Mouse (Mus musculus) lung, postnatal 0 days (tissue): ENCODE results near the gene Cacna1g. TPM values are rescaled to one million over a fixed set of nuclear protein-coding genes. Genes with fewer than 3 reads are reported as not detected.

ENCODE experiments used
- ATAC-seq: fragments of 200-750 bp; cut with Nextera tagmentation; 2 replicates; pipeline ENCODE4 v1.8.0; 2017; ENCODE audit warnings: moderate library complexity
- DNase-seq: peaks from one replicate; pipeline ENCODE4 v3.0.0-alpha.2; 2016; ENCODE audit warnings: low spot score
- H3K27ac ChIP-seq: fragments of 300-500 bp; sonication (generic); 2 replicates; pipeline ENCODE4 v1.5.1; 2014; ENCODE audit warnings: antibody characterized with exemption, mild to moderate bottlenecking, low read length, mixed read lengths
- H3K27me3 ChIP-seq: fragments of 300-500 bp; sonication (generic); replicated peaks from 2 replicates; pipeline ENCODE4 v1.6.1; 2014; ENCODE audit warnings: low read length, mixed read lengths; ENCODE audit not compliant: insufficient read depth
- H3K36me3 ChIP-seq: fragments of 300-500 bp; sonication (generic); 2 replicates; pipeline ENCODE4 v1.6.1; 2014; ENCODE audit warnings: low read length, mixed read lengths; ENCODE audit not compliant: insufficient read depth
- H3K4me1 ChIP-seq: fragments of 300-500 bp; sonication (generic); 2 replicates; pipeline ENCODE4 v1.6.1; 2014; ENCODE audit warnings: antibody characterized with exemption, low read depth, low read length, mixed read lengths; ENCODE audit not compliant: insufficient read depth
- H3K4me2 ChIP-seq: fragments of 300-500 bp; sonication (generic); replicated peaks from 2 replicates; pipeline ENCODE4 v1.6.1; 2014; ENCODE audit warnings: low read depth, mild to moderate bottlenecking, low read length, moderate library complexity, mixed read lengths
- H3K4me3 ChIP-seq: fragments of 300-500 bp; sonication (generic); 2 replicates; pipeline ENCODE4 v1.5.1; 2014; ENCODE audit warnings: low read depth, low read length
- H3K9ac ChIP-seq: fragments of 300-500 bp; sonication (generic); replicated peaks from 2 replicates; pipeline ENCODE4 v1.6.1; 2014; ENCODE audit warnings: low read depth, mild to moderate bottlenecking
- H3K9me3 ChIP-seq: fragments of 300-500 bp; sonication (generic); 2 replicates; pipeline ENCODE4 v1.6.1; 2016; ENCODE audit warnings: low read length, mixed read lengths
- CTCF ChIP-seq: IDR thresholded peaks from 2 replicates; pipeline ENCODE4 v1.5.1; 2016; ENCODE audit warnings: antibody characterized with exemption, mild to moderate bottlenecking
- EP300 ChIP-seq: IDR thresholded peaks from 2 replicates; pipeline ENCODE4 v1.6.1; 2016; ENCODE audit warnings: antibody characterized with exemption, mild to moderate bottlenecking, control low read depth
- WGBS: fragments of 180-500 bp; shearing (Covaris S2); extraction: QIAGEN DNeasy Blood & Tissue Kit; methylation state at CpG from one replicate; pipeline ENCODE4 v1.1.7; 2014; 5-methylcytosine and 5-hydroxymethylcytosine counted together
- polyA plus RNA-seq: library from polyadenylated mRNA; unstranded; fragments of >200 nt; fragmentation: Nextera tagmentation; extraction: Ambion mirVana; gene quantifications from 2 replicates; pipeline ENCODE4 v1.2.1, GENCODE M21; 2015

Cacna1g gene
- polyA plus RNA-seq, 1 experiment from 2014 or later = 1.4 TPM

GRCm38 (mm10) chr11:94428091-94428835 lies 45.7 kb downstream of the Cacna1g start:
- peaks cover 9% of the 10 kb centered on the region for H3K4me1 ChIP-seq
- no peak overlapping the region for H3K9ac ChIP-seq

GRCm38 (mm10) chr11:94425656-94426055 lies 48.3 kb downstream of the Cacna1g start:
- no peak overlapping the region for H3K4me2 ChIP-seq
- peaks cover 9% of the 10 kb centered on the region for H3K4me1 ChIP-seq
- no peak for DNase-seq
- no peaks in the 10 kb centered on the region for H3K36me3 ChIP-seq
- no peak overlapping the region for H3K27ac ChIP-seq
- H3K9ac ChIP-seq = no peak overlapping the region
- H3K4me3 ChIP-seq = no peak overlapping the region
- H3K9me3 ChIP-seq = no peaks in the 10 kb centered on the region
- WGBS = 54% methylated on average over 14 of the region's 14 CpGs
- TF ChIP-seq EP300 (no peak), CTCF (no peak)
- H3K27me3 ChIP-seq = no peaks in the 10 kb centered on the region
- no peak for ATAC-seq

More at GRCm38 (mm10) chr11:94428091-94428835, 45.7 kb downstream of the Cacna1g start:
- Histone ChIP-seq H3K4me3 (no peak overlapping the region), H3K27me3 (no peaks in the 10 kb centered on the region; the same call in 1 of the 2 replicates), H3K4me2 (no peak overlapping the region), H3K27ac (peak overlapping the region; percentile 47), H3K36me3 (no peaks in the 10 kb centered on the region), H3K9me3 (no peaks in the 10 kb centered on the region)
- DNase-seq = peak; percentile 91
- TF ChIP-seq CTCF = no peak
- no peak for TF ChIP-seq EP300
- WGBS = 1% methylated on average over 4 of the region's 4 CpGs
- ATAC-seq = peak; percentile 90

- Histone ChIP-seq H3K9ac (no peak overlapping the region), H3K4me2 (no peak overlapping the region), H3K4me1 (peaks cover 9% of the 10 kb centered on the region), H3K4me3 (no peak overlapping the region), H3K36me3 (no peaks in the 10 kb centered on the region), H3K27ac (no peak overlapping the region), H3K27me3 (no peaks in the 10 kb centered on the region), H3K9me3 (no peaks in the 10 kb centered on the region)
- ATAC-seq = no peak
- WGBS = 53% methylated on average over 5 of the region's 5 CpGs
- TF ChIP-seq EP300 (no peak), CTCF (no peak)
- no peak for DNase-seq
Measured at GRCm38 (mm10) chr11:94425215-94425614, 48.8 kb downstream of the Cacna1g start.

- no peaks in the 10 kb centered on the region for H3K9me3 ChIP-seq
- H3K27ac ChIP-seq = no peak overlapping the region
- peaks cover 9% of the 10 kb centered on the region for H3K4me1 ChIP-seq
- ATAC-seq = no peak
- no peak overlapping the region for H3K4me3 ChIP-seq
- 45% methylated on average over 15 of the region's 15 CpGs for WGBS
- no peaks in the 10 kb centered on the region for H3K27me3 ChIP-seq
- TF ChIP-seq EP300 = no peak
- no peak for TF ChIP-seq CTCF
- H3K36me3 ChIP-seq = no peaks in the 10 kb centered on the region
- H3K9ac ChIP-seq = no peak overlapping the region
- DNase-seq = no peak
- H3K4me2 ChIP-seq = no peak overlapping the region
Measured at GRCm38 (mm10) chr11:94424380-94424779, 49.6 kb downstream of the Cacna1g start.

- H3K27ac ChIP-seq = no peak overlapping the region
- no peaks in the 10 kb centered on the region for H3K9me3 ChIP-seq
- H3K36me3 ChIP-seq = no peaks in the 10 kb centered on the region
- no peak overlapping the region for H3K4me2 ChIP-seq
- DNase-seq (no peak), ATAC-seq (no peak)
- no peak overlapping the region for H3K9ac ChIP-seq
- TF ChIP-seq EP300 (no peak), CTCF (no peak)
- H3K4me3 ChIP-seq = no peak overlapping the region
- H3K27me3 ChIP-seq = no peaks in the 10 kb centered on the region
- WGBS = 59% methylated on average over 5 of the region's 5 CpGs
- H3K4me1 ChIP-seq = peaks cover 7% of the 10 kb centered on the region
Measured at GRCm38 (mm10) chr11:94423855-94424254, 50.1 kb downstream of the Cacna1g start.

- H3K4me1 ChIP-seq = no peaks in the 10 kb centered on the region
- TF ChIP-seq CTCF = no peak
- TF ChIP-seq EP300 = no peak
- H3K4me3 ChIP-seq = no peak overlapping the region
- H3K36me3 ChIP-seq = no peaks in the 10 kb centered on the region
- H3K27me3 ChIP-seq = no peaks in the 10 kb centered on the region
- DNase-seq (no peak), ATAC-seq (no peak)
- WGBS = 64% methylated on average over 6 of the region's 6 CpGs
- H3K9me3 ChIP-seq = no peaks in the 10 kb centered on the region
- no peak overlapping the region for H3K9ac ChIP-seq
- no peak overlapping the region for H3K4me2 ChIP-seq
- H3K27ac ChIP-seq = no peak overlapping the region
Measured at GRCm38 (mm10) chr11:94420991-94421390, 53.0 kb downstream of the Cacna1g start.
